Mouse (Mus musculus): ENCODE results near the gene Scp2d1.
A peak's percentile ranks its signal among the peaks of the same experiment; 100 is the strongest.
"Not testable (repeated sequence)": the region's sequence is repeated elsewhere in the genome, so short reads cannot be mapped to it uniquely, and the experiment has no call there.

Scp2d1 gene

DNA sequence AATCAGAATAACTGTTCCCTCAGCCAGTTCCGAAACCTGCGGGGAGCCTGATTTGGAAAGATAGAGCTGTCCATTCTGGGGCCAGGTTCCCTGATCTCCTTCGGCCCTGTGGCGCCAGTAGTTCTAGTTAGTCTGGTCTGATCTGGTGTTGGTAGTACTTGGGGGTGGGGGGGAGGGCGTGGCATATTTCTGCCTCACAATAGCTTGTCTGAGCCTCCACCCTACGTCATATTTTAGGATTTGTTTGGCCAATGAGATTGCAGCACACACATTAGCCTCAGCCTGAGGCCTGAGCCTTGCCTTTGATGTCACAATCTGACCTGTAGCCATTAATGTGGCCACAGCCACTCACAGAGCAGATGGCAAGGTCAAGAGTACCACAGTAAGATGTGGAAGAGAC is at the start of gene Scp2d1:
Gene Scp2d1 (plus strand): TSS at position 301 of the 400 bp plus-strand sequence.
- not testable (repeated sequence) for DNase-seq

DNA sequence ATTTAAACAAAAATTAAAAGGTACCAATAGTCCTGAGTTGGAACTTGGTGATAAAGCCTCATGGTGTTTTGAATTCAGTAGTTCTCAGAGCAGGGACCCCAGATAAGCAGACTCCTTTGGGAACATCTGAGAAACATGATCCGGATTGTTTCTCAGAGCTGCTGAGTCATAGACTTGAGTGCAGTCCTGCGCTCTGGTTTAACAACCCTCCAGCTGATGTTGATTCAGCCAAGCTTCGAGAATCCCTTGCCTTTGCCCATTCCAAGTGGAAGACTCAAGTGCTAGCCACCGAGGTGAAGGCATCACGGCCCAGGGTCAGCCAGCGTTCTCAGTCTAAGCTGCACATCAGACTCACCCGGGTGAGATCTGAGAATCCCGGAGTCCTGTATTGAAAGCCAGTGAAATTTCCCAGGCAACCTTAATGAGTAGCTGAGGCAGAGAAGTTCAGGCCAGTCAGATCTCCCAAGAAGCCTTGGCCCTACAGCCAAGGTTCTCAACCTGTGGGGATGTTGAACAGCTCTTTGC is 48.8 kb upstream of the Scp2d1 start:
- no peak for DNase-seq

DNA sequence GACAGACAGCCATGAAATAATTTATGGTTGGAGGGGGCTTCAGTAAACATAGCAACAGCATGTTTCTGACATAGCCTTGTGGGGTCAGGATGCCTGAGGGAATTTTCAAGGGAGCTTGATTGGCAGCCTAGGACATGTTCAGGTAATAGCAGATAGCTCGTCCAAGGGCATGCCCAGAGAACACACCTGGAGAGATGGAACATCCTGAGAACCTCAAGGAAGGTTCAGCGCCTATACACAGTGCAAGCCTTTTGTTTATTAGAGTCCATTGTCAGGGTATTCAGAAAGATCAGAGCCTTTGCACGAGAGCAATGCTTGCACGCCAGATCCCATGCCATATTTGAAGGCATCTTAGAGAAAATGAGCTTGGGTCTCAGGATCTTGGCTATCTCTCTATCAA is 47.8 kb upstream of the Scp2d1 start:
- DNase-seq: no peak

DNA sequence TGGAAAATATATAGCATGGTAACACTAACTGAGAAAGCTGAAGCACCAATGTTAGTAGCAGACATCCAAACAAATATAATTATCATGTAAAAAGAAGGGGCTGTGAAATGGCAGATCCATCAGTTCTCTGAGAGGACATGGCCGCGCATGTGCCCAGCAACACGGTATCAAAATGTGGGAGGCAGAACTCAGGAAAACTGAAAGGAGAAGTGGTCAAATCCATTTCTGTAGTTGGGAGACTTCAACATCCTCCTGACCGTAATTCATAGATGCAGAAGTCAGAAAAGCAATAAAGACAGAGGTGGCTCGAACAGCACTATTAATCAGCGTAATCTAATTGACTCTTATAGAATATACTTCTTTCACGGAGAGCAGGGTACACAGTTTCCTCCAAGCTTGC is 44.2 kb upstream of the Scp2d1 start:
- no peak for DNase-seq

DNA sequence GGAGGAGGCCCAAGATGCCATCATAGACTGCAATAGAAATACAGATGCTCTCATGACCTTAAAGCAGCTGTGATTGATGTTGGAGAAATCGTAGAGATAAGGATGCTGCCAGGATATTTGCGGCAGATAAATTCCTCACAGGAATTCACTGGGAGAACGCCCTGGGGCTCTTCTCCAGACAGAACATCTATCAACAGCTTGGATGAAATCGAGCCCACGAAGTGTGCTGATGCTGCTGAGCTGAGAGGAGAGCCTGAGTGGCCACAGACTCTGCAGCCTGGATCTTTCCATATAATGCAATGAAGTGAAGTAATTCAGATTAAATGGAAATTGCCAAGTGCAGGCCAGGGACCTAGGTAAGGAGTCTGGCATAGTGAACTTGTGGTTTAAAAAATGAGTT is 42.7 kb upstream of the Scp2d1 start:
- no peak for DNase-seq

DNA sequence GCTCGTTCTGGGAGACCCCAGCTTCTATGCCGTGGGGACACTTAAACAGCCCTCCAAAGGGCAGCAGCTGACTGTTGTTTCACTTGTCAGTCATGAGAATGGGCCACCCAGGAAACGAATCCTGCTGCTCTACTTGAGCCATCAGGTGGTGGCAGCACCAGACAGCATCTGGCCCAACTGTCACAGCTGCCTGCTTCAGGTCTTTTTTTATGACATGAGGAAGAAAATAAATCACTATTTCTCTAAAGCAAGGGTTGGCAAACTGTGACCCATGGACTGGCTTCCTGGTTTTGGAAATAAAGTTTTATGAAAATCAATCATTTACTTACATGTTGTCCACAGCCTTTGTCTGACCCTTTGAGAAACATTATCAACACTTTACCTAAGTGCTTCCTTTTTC is 41.6 kb upstream of the Scp2d1 start:
- no peak for DNase-seq

DNA sequence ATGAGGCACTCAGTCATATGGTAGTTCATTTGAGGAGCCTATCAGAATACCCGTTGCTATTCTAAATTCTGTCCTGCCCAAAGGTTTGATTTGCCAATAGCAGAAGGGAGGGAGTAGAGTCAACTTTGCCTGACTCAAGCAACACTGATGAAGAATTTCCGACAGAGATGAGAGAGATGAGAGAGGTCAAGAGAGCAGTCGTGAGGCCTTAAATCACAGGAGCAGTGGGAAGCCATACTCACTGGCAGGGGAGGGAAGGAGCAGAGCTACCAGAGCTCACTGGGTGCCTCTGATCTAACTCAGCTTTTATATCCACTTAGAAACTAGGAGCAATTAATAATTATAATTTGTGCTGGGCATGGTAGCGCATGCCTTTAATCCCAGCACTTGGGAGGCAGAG is 41.0 kb upstream of the Scp2d1 start:
- no peak for DNase-seq

DNA sequence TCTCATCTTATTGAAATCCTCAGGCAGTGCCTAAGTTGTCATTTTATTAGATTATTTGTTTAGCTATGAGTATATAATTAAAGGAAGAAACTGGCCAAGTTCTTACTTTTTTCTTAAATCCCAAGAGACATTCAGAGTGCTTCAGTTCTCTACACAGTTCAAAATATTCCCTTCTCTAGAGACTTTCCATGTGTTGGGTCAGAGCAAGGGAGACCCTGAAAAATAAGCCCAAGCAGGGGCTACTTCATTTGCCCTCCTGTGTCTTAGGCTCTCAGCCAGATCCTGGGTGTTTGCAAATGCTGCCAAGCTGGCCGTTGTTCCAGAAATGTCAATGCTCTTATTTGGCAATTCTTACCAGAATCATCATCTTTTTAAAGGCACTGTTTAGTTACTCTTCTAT is 40.3 kb upstream of the Scp2d1 start:
- DNase-seq: no peak

DNA sequence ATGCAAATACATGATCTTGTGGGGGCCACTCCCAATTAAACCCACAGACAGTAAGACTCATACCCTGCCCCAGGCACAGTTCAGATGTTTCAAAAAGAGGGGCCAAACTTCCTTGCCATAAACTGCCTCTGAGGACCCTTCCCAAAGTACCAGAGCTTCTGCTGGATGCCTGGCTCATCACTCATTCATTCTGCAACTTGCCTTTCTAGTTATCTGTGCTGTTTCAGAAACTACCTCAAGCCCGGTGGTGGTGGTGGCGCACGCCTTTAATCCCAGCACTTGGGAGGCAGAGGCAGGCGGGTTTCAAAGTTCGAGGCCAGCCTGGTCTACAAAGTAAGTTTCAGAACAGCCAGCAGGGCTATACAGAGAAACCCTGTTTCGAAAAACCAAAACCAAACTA is 39.6 kb upstream of the Scp2d1 start:
- no peak for DNase-seq

DNA sequence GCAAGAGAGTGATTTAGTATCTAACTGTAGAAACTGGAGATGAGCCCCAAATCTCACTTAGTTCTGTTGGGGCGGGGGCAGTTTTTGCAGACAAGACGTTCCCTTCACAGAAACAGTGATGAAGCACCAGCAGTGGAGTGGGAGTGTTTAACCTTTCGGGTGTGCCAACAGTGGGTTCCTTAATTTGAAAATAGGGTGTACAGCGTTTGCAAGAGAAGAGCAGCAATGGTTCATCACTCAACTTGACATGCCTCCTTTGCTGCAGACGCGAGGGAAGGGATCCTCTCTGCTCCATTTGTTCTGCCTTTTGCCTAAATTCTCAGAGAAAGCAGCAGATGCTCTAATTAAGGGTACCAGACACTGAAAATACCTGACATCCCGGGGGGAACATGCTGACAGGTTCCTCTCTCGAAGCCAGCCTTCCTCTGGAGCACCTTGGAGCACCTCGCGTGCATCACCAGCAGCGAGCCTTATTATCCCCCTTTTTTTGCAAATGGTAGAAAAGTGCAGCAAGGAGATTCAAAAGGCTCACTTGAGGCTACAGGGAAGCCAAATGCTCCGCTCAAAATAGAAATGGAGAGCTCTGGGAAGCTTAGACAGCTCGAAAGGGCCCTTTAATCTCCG is 31.7 kb upstream of the Scp2d1 start:
- no peak for DNase-seq

DNA sequence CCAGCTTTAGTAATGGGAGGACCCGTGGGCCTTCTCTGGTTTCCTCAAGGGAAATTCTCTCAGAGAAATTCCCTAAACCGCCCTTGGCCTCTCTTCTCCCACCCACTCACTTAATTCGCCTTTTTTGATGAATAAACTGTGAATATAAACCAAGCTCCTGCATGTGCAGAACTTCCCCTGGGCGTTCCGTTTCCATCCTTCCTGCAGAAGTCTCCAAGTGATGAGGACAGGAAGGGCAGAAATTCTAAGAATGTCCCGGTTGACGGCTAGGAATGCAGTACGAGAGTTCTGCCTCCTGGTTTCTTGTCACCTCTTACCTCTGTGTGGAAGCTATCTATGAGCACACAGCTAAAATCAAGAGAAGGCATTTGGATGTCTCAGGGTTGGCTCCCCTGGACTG is 25.9 kb upstream of the Scp2d1 start:
- DNase-seq: no peak

DNA sequence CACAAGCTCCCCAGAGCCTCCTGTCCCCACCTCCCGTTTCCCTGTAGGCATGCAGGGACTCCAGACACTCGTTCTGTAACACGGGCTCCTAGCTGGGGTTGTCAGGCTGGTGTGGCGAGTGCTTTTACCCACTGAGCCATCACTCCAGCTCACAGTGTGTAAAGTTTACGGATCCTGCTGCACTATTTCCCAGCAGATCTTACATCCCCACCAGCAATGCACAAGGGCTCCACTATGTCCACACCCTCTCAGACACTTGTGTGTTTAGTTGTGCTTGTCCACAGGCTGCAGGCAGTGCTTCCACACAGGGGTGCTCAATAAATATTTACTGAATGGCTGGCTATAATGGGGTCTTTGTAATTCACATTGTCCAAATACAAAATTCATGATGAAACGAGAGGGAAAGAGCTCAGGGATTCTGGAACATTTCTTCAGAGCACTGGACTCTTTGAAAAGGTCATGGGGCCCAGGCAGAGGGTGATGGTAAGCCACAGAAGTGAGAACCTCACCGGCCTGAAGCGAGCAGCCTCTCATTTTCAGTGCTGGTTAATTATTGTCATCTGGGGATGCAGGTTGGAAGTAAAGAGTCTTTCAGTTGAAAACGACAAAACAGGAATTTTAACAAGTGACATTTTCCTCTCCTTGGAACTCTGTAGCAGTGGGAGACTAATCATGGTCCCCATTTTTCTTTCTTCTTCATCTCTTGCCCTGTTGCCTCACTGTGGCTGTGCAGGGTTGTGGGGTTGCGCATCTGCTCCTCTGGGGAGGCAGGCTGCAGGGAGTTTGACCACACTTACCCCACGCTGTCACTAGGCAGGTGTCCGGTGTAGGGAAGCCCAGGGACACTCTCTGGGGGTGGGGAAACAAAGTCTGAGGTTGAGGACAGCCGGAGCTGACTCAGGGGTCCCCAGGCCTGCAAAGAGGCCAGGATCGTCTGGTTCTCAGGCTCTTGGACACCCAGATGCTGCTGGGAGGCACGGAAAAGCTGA is 15.4 kb upstream of the Scp2d1 start:
- DNase-seq: no peak

DNA sequence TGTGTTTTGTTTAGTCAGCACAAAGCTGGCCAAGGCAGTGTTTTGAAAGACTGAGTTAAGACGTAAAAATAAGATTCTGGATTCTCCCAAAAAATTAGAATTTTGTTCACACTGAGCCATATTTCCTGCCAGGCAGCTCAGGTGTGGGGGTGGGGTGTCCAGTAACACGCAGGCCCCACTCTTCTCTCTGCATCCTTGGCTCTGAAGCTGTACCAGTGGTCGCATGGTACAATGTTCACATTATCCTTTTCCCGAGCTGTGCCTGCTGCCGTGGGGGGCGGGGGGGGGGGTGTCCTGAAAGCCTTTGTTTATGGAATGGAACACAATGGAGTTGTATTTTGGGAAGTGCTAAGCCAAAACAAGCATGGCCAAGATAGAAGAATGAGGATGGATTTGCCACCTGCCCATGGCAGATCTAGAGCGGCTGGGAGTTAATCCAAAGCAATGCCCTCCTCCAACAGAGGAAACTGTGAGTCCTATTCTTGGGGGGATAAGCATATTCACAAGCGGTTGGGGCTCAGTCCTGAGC is 5.1 kb downstream of the Scp2d1 start:
- peak; percentile 11 for DNase-seq

DNA sequence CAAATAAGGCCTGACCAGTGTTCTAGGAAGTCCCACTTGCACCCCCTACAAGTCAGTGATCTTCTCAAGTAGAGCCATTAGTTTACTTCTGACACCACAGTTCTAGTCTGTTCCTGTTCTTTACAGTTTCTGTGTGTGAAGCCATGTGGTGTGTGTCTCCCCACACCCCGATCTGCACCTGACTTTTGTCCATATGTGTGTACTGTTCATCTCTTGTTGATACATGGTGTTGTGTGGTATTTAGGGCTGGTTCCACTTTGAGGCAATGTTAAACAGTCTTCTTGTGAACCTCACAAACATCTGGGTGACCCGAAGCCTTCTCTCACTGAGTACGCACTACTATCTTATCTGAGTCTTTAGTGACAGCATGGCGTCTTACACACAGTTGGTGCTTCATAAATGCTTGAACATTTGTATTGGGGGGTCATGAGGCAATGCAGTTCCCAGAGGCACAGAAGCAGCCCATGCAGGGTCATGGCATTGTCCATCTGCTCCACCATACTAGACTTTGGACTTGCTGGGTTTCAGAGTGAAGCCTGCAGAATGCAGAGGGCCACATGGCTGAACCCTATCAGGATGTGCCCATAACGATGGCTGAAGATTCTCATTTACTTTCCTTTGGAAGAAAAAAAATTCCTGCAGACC is 13.3 kb downstream of the Scp2d1 start:
- no peak for DNase-seq

DNA sequence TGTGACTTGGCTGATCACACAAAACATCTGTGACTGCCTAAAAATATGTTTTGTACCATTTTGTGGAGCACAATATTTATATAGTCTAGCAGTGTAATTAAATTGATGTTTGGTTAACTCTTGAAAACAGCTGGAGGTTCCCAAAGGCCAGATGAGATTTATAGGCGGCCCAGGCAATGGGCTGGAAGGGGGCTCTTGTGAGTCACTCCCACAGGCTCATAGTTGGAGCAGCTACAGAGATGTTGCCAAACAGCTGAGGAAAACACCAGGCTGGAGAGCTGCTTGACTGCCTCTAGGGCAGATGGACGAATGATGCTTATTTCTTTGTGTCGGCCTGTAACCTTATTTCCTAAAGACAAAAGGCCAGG is 13.8 kb downstream of the Scp2d1 start:
- DNase-seq: no peak

DNA sequence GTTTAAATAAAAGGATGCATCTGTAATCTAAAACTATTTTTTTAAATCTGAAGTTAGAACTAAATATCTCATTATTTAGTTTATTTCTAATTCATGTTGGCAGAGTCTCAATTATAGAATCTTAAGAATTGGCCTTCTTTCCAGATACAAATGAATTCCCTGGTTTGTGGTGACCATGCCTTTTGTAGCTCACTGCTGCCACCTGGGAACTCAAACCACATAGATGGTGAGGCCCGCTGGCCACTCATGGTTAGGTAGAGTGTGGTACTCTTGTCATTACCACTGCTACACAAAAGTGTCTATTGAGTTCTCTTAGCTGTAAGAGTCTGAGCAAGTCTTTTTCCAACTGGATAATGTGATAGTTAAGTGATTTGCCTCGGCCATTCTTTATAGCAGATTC is 45.4 kb downstream of the Scp2d1 start:
- no peak for DNase-seq

Data from cerebellum, adult 11-12 months (tissue).